In genomic region chr12:116404012-116404679, GRCm38 (mm10) we compare ENCODE assay signal across 8 mouse cellular contexts. TPM values are rescaled to one million over a fixed set of nuclear protein-coding genes. Genes with fewer than 3 reads are reported as not detected.
DNase-seq lines count a peak whose midpoint lies in the region; ATAC-seq and TF ChIP-seq lines count a peak whose summit lies in the region.

No protein-coding gene starts in this region.

- H3K4me3 ChIP-seq in left cerebral cortex, adult 2 months: peak overlapping the region; percentile 90
- H3K4me3 ChIP-seq in embryonic facial prominence, embryonic 15.5 days (replicated peaks): peak overlapping the region; percentile 60
- peak overlapping the region; percentile 78 for H3K4me3 ChIP-seq in hindbrain, embryonic 15.5 days

- 97% methylated on average over 18 of the region's 18 CpGs for WGBS in embryonic facial prominence, embryonic 15.5 days
- 97% methylated on average over 18 of the region's 18 CpGs for WGBS in hindbrain, embryonic 15.5 days

- H3K27ac ChIP-seq in left cerebral cortex, adult 2 months: no peak overlapping the region; the same call in 1 of the 2 replicates
- H3K27ac ChIP-seq in embryonic facial prominence, embryonic 15.5 days (replicated peaks): no peak overlapping the region
- H3K27ac ChIP-seq in hindbrain, embryonic 15.5 days (replicated peaks): no peak overlapping the region

- no peak overlapping the region for H3K9ac ChIP-seq in embryonic facial prominence, embryonic 15.5 days
- no peak overlapping the region for H3K9ac ChIP-seq in hindbrain, embryonic 15.5 days

- intact Hi-C loops in left cerebral cortex, adult 2 months (cut with DNase I): no loop called here

- H3K4me2 ChIP-seq in embryonic facial prominence, embryonic 15.5 days (replicated peaks): peak overlapping the region; percentile 88
- H3K4me2 ChIP-seq in hindbrain, embryonic 15.5 days: peak overlapping the region; percentile 96

- no peak for TF ChIP-seq CTCF in left cerebral cortex, adult 2 months (IDR thresholded peaks at IDR 0.05)

- no peak for DNase-seq in left cerebral cortex, adult 2 months (ENCODE audit: extremely low spot score in 1 of 2, low spot score in 2 of 2)
- no peak for DNase-seq in left cerebral cortex, adult 11 months (ENCODE audit: low spot score)
- DNase-seq in NIH3T3 (ENCODE audit: low read depth): peak; percentile 8
- peak; percentile 7 to 22 for DNase-seq in lung, postnatal 4 days
- peak; percentile 23 for DNase-seq in thymus, postnatal 4 days

- peaks cover 22% of the 10 kb centered on the region; the same call in 1 of the 2 replicates for H3K9me3 ChIP-seq in embryonic facial prominence, embryonic 15.5 days (replicated peaks)
- peaks cover 9% of the 10 kb centered on the region; the same call in 1 of the 2 replicates for H3K9me3 ChIP-seq in hindbrain, embryonic 15.5 days

- no peak for ATAC-seq in embryonic facial prominence, embryonic 15.5 days (ENCODE audit: insufficient number of reproducible peaks, low FRiP score, low TSS enrichment, low read depth)
- ATAC-seq in hindbrain, embryonic 15.5 days (ENCODE audit: low FRiP score, low read depth): no peak
- ATAC-seq in megakaryocyte progenitor cell, adult 5-6 weeks (replicated peaks; ENCODE audit: poor library complexity): no peak

- H3K4me1 ChIP-seq in embryonic facial prominence, embryonic 15.5 days: peaks cover 8% of the 10 kb centered on the region; the same call in 1 of the 2 replicates
- H3K4me1 ChIP-seq in hindbrain, embryonic 15.5 days (replicated peaks): peaks cover 14% of the 10 kb centered on the region

- H3K27me3 ChIP-seq in embryonic facial prominence, embryonic 15.5 days: no peaks in the 10 kb centered on the region
- no peaks in the 10 kb centered on the region for H3K27me3 ChIP-seq in hindbrain, embryonic 15.5 days

- H3K36me3 ChIP-seq in embryonic facial prominence, embryonic 15.5 days: peaks cover 28% of the 10 kb centered on the region
- H3K36me3 ChIP-seq in hindbrain, embryonic 15.5 days: peaks cover 9% of the 10 kb centered on the region

RNA-seq across cellular contexts. Expression of gene Ncapg2, which starts 1.1 kb away (rescaled TPM):
- 1 to 10 TPM; 5.0 to 5.1 TPM for total RNA-seq in left cerebral cortex, adult 2 months (2021)
- 28.5 and 32.4 TPM in 2 replicates for polyA plus RNA-seq in embryonic facial prominence, embryonic 15.5 days (2015; fragmentation: Nextera tagmentation; extraction: Ambion mirVana)
- polyA plus RNA-seq in hindbrain, embryonic 15.5 days (2015; fragmentation: Nextera tagmentation; extraction: Ambion mirVana): 10.1 and 10.8 TPM in 2 replicates
- total RNA-seq in megakaryocyte progenitor cell, adult 5-6 weeks (2015): 68.9 and 72.7 TPM in 2 replicates
- total RNA-seq in megakaryocyte progenitor cell, adult 5-6 weeks (2017): 139 and 142 TPM in 2 replicates

Comparison
In these comparisons a context has a peak if more than half of its experiments do, and no peak if none do; other contexts are left out.
1. DNase-seq: peak in NIH3T3 (single experiment), lung, postnatal 4 days (2 of 2) and thymus, postnatal 4 days (single experiment); none in left cerebral cortex, adult 2 months (0 of 2) and left cerebral cortex, adult 11 months (single experiment).
2. RNA of gene Ncapg2, which starts 1.1 kb away (total RNA-seq): 68.9 to 142 TPM in megakaryocyte progenitor cell, adult 5-6 weeks; 5.0 to 5.1 TPM in left cerebral cortex, adult 2 months; every median in the first group is over 10 times any median in the second.
3. Peak in every context shown above with its lines, with median percentiles within 50 percentile points of each other: H3K4me3 ChIP-seq.